Mouse (Mus musculus) embryonic facial prominence, embryonic 14.5 days (tissue): ENCODE data around the gene Skil. TPM values are rescaled to one million over a fixed set of nuclear protein-coding genes. Genes with fewer than 3 reads are reported as not detected.

ENCODE experiments used
- ATAC-seq: fragments of 200-750 bp; cut with Nextera tagmentation; 2 replicates; pipeline ENCODE4 v1.8.0; 2017; ENCODE audit warnings: low read depth, moderate number of reproducible peaks, moderate TSS enrichment
- DNase-seq: peaks from one replicate; pipeline ENCODE4 v3.0.0-alpha.2; 2015; ENCODE audit warnings: low spot score
- H3K27ac ChIP-seq: fragments of 300-500 bp; sonication (generic); replicated peaks from 2 replicates; pipeline ENCODE4 v1.5.1; 2014; ENCODE audit warnings: low read depth, mild to moderate bottlenecking, low read length, moderate library complexity
- H3K27me3 ChIP-seq: fragments of 300-500 bp; sonication (generic); replicated peaks from 2 replicates; pipeline ENCODE4 v1.6.1; 2014; ENCODE audit warnings: low read length; ENCODE audit not compliant: control insufficient read depth, insufficient read depth
- H3K36me3 ChIP-seq: fragments of 300-500 bp; sonication (generic); 2 replicates; pipeline ENCODE4 v1.6.1; 2014; ENCODE audit warnings: low read length, mixed read lengths; ENCODE audit not compliant: control insufficient read depth, insufficient read depth
- H3K4me1 ChIP-seq: fragments of 300-500 bp; sonication (generic); 2 replicates; pipeline ENCODE4 v1.6.1; 2014; ENCODE audit warnings: antibody characterized with exemption, low read length; ENCODE audit not compliant: control insufficient read depth, insufficient read depth
- H3K4me2 ChIP-seq: fragments of 300-500 bp; sonication (generic); 2 replicates; pipeline ENCODE4 v1.6.1; 2014; ENCODE audit warnings: low read depth, mild to moderate bottlenecking, low read length, moderate library complexity, mixed read lengths
- H3K4me3 ChIP-seq: fragments of 300-500 bp; sonication (generic); 2 replicates; pipeline ENCODE4 v1.5.1; 2014; ENCODE audit warnings: low read depth, mild to moderate bottlenecking, low read length
- H3K9ac ChIP-seq: fragments of 300-500 bp; sonication (generic); 2 replicates; pipeline ENCODE4 v1.6.1; 2014; ENCODE audit warnings: low read depth, mild to moderate bottlenecking, low read length, moderate library complexity, mixed read lengths
- H3K9me3 ChIP-seq: fragments of 300-500 bp; sonication (generic); 2 replicates; pipeline ENCODE4 v1.6.1; 2016; ENCODE audit warnings: low read length; ENCODE audit not compliant: control insufficient read depth
- WGBS: fragments of 180-500 bp; shearing (Covaris S2); extraction: QIAGEN DNeasy Blood & Tissue Kit; methylation state at CpG from one replicate; pipeline ENCODE4 v1.1.7; 2014; 5-methylcytosine and 5-hydroxymethylcytosine counted together
- polyA plus RNA-seq: library from polyadenylated mRNA; unstranded; fragments of >200 nt; fragmentation: Nextera tagmentation; extraction: Ambion mirVana; gene quantifications from 2 replicates; pipeline ENCODE4 v1.2.1, GENCODE M21; 2014

The Skil gene
- polyA plus RNA-seq, 1 experiment from 2014 or later = 21.1 TPM

DNA sequence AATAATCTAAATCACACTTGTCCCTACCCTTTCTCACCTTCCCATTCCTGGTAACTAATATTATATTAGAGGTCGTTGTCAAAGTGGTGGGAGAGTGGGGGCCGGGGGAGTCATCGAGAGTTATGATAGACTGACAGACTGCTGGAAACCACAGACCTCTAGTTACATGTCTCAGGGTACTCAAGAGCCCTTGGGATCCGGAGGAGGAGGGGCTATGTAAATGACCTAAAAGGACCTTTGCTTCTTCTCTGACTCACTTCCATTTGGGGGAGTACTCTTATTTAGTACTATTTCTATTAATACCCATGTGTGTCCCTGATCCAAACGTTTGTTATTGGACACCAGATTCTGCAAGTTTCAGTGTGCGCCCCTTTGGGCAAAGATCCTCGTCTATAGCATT is 4.9 kb upstream of the Skil start:
- 60% methylated on average over 7 of the region's 7 CpGs for WGBS
- DNase-seq (no peak), ATAC-seq (no peak)
- Histone ChIP-seq H3K4me2 (no peak overlapping the region), H3K27ac (no peak overlapping the region), H3K9me3 (no peaks in the 10 kb centered on the region), H3K9ac (no peak overlapping the region), H3K27me3 (no peaks in the 10 kb centered on the region), H3K4me3 (no peak overlapping the region), H3K4me1 (no peaks in the 10 kb centered on the region), H3K36me3 (no peaks in the 10 kb centered on the region)

DNA sequence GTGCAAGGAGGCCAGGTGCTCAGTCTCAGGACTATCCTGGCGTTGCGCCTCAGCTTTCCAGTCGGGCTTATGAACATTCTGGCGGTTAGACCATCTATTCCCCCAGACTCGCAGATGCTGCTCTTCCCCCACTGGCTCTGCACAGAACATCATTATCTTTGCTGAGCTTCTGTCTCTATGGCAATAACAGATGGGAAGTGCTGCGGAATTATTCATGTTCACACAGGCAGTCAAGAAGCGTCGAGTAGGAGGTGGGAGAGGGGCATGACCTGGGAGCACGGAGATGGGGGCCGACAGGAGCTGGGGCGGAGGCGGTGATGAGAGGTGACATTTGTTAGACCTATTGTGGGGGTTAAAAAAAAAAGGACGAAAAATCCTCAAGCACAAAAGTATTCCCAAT is 1.7 kb upstream of the Skil start:
- Histone ChIP-seq H3K9me3 (no peaks in the 10 kb centered on the region), H3K4me1 (peaks cover 12% of the 10 kb centered on the region), H3K4me2 (peak overlapping the region; percentile 85), H3K4me3 (peak overlapping the region; percentile 94), H3K27me3 (no peaks in the 10 kb centered on the region), H3K27ac (peak overlapping the region; percentile 99), H3K9ac (peak overlapping the region; percentile 94), H3K36me3 (0 out of 2 replicates have a peak, but pooled peaks cover 4% of the 10 kb centered on the region)
- 3% methylated on average over 13 of the region's 13 CpGs for WGBS
- ATAC-seq = peak; percentile 1; the same call in 1 of the 2 replicates
- peak; percentile 86 for DNase-seq

DNA sequence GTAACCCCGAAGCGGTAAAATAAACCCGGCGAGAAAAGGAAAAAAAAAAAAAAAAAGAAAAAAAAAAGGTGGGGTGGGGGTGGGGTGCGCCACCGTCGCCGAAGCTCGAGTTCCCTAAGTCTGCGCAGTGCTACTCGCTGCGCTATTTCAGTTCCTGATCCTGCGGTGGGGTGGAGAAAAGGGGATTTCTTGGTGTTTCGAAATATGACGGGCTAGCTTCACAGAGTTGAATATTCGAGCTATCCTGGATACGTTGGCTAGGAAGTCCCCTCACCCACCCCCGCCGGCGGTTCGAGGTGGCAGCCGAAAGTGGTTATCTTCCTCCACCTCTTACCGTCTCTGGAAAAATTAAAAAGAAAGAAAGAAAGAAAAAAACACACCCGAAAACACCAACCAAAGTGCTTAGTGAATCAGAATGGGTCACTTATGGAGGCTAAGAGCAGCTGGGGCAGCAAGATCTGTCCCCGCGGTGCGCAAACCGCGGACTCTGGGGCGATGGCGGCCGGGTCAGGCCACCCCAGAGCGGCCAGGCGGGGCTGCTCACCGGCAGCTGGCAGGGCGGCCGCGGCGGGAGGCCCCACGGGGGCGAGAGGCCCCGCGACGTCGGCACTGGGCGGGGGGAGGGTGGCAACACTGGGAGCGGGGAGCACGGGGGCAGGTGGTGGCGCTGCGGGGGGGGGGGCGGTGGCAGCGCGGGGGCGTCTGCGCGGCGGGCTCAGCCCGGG is 1.1 kb upstream of the Skil start:
- Histone ChIP-seq H3K4me2 (peak overlapping the region; percentile 85), H3K27me3 (no peaks in the 10 kb centered on the region), H3K4me1 (peaks cover 16% of the 10 kb centered on the region), H3K4me3 (peak overlapping the region; percentile 94), H3K9ac (peak overlapping the region; percentile 94), H3K27ac (peak overlapping the region; percentile 99), H3K36me3 (0 out of 2 replicates have a peak, but pooled peaks cover 4% of the 10 kb centered on the region), H3K9me3 (no peaks in the 10 kb centered on the region)
- DNase-seq (peak; percentile 91), ATAC-seq (peak; percentile 61)
- WGBS = under 1% methylated on average over 40 of the region's 58 CpGs

DNA sequence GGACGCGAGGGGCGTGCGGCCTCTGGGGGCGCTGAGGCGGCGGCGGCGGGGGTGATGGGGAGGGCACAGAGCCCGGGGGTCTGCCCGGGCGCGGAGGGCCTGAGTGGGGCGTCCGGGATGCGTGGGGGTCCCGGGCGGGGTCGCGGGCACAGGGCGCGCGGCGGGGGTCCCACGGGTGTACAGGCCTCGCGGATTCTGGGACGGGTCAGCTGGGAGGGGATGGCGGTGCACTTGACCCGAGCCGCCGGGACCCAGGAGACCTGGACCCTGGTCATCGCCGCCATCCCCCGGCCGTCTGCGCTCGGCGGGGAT is 277 bp downstream of the Skil start:
- no peaks in the 10 kb centered on the region for H3K27me3 ChIP-seq
- peak overlapping the region; percentile 94 for H3K9ac ChIP-seq
- no CpG with 5 or more reads among the region's 39 CpGs for WGBS
- 0 out of 2 replicates have a peak, but pooled peaks cover 4% of the 10 kb centered on the region for H3K36me3 ChIP-seq
- peaks cover 25% of the 10 kb centered on the region for H3K4me1 ChIP-seq
- H3K4me2 ChIP-seq = peak overlapping the region; percentile 85
- H3K27ac ChIP-seq = peak overlapping the region; percentile 99
- ATAC-seq (peak; percentile 3; the same call in 1 of the 2 replicates), DNase-seq (no peak)
- H3K4me3 ChIP-seq = peak overlapping the region; percentile 94
- no peaks in the 10 kb centered on the region for H3K9me3 ChIP-seq

DNA sequence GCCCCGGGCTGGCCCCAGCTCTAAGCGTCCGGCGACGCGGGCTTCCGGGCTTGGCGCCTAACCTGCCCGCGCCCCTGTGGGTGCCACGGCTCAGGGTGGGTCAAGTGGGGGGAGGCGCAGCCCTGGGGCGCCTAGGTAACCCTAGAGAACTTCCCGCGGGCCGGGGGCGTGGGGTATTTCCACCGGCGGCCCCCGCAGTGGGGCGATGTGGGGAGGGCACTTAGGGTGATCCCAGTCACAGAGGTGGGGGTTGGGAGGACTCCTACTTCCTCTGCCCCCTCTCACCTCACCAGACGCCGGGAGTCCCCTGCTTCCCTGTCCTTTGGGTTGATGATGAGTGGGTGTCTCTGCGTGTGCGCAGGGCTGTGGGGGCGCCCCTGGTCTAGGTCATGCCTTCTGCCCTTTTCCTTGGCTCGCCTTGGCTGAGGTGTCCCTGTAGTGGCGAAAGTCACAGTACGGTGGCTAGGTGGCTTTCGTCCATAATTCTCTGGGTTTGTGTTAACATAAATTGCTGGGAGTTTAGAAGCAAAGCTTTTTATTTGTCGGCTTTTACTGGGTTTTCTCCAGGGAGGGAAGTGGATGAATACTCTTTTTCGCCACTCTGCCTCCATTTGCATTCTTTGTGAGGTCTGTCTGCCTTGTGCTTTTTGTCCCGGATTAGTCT is 765 bp downstream of the Skil start:
- H3K27ac ChIP-seq = peak overlapping the region; percentile 99
- 0 out of 2 replicates have a peak, but pooled peaks cover 4% of the 10 kb centered on the region for H3K36me3 ChIP-seq
- ATAC-seq (no peak; the same call in 1 of the 2 replicates), DNase-seq (peak; percentile 41)
- H3K9ac ChIP-seq = peak overlapping the region; percentile 94
- WGBS = 0% methylated on average over 12 of the region's 33 CpGs
- H3K4me3 ChIP-seq = peak overlapping the region; percentile 94
- H3K4me2 ChIP-seq = peak overlapping the region; percentile 85
- H3K4me1 ChIP-seq = peaks cover 26% of the 10 kb centered on the region
- H3K9me3 ChIP-seq = no peaks in the 10 kb centered on the region
- H3K27me3 ChIP-seq = no peaks in the 10 kb centered on the region

DNA sequence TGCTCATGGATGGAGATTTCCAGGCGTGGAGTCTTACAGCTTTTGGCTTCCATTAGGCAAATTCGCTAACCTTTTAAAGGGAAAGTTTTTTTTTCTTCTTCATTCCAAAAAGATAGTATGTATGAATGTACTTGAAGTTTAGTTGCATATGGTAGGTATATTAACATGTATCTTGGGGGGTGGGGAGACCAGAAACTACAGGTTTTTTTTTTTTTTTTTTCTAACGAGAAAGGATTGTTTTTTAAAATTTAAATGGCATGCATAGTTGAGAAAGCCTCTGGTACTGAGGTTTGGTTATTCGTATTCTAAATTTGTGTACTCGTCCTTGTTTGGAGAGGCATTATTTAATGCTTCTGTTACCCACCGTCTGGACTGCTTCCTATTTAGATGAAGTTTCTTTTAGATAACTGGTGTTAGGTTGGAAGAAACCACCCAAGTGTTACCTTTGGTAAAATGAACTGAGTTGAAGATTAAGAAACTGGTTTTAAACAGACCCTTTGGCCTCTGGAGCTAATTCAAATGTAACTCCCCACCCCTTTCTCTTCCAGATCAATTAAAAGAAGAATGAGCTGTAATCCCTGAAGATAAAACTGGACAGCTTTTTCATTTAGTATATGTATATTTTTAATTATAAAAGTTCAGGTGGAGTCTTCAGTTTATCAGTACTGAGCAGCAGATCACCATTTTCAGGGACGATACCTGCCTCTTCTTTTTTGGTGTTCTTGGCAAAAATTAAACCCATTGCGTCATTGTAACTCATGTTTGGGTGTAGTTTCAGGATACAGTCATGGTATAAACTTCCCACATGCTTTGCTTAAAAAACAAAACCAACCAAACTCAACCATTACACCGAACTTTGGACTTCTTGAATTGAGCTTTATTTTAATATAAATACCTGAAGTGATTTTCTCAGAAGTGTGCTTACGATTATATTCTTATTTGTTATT is 1.6 kb downstream of the Skil start:
- Histone ChIP-seq H3K36me3 (0 out of 2 replicates have a peak, but pooled peaks cover 4% of the 10 kb centered on the region), H3K27me3 (no peaks in the 10 kb centered on the region), H3K9ac (peak overlapping the region; percentile 94), H3K4me1 (peaks cover 26% of the 10 kb centered on the region), H3K9me3 (no peaks in the 10 kb centered on the region), H3K4me2 (peak overlapping the region; percentile 85), H3K27ac (peak overlapping the region; percentile 99), H3K4me3 (peak overlapping the region; percentile 94)
- no peak for DNase-seq
- WGBS = 40% methylated on average over 10 of the region's 10 CpGs
- no peak for ATAC-seq

DNA sequence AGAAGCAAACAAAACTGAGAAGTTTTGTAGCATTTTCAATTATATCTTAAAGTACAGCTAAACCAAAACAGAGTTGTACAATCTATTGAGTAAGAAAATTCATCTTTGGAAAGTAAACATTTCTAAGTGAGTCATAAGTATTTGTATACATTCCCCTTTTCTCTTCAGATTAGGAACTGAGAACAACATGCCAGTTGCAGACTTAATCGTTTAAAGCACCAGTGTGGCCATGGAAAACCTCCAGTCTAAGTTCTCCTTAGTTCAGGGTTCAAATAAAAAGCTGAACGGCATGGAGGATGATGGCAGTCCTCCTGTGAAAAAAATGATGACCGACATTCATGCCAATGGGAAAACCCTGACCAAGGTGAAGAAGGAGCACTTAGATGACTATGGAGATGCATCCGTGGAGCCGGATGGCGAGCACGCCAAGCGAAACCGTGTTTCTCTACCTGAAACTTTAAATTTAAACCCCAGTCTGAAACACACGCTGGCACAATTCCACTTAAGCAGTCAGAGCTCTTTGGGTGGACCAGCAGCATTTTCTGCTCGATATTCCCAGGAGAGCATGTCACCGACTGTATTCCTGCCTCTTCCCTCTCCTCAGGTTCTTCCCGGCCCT is 2.4 kb downstream of the Skil start:
- Histone ChIP-seq H3K27ac (no peak overlapping the region), H3K4me1 (peaks cover 26% of the 10 kb centered on the region), H3K4me2 (peak overlapping the region; percentile 13), H3K36me3 (0 out of 2 replicates have a peak, but pooled peaks cover 4% of the 10 kb centered on the region), H3K9me3 (no peaks in the 10 kb centered on the region), H3K27me3 (no peaks in the 10 kb centered on the region), H3K4me3 (no peak overlapping the region; the same call in 1 of the 2 replicates), H3K9ac (no peak overlapping the region)
- WGBS = 85% methylated on average over 13 of the region's 13 CpGs
- DNase-seq (no peak), ATAC-seq (no peak)

DNA sequence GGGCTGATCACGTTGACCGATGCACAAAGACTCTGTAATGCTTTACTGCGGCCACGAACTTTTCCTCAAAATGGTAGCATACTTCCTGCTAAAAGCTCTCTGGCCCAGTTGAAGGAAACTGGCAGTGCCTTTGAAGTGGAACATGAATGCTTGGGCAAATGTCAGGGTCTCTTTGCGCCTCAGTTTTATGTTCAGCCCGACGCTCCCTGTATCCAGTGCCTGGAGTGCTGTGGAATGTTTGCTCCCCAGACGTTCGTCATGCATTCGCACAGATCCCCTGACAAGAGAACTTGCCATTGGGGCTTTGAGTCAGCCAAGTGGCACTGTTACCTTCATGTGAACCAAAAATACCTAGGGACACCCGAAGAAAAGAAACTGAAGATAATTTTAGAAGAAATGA is 3.1 kb downstream of the Skil start:
- Histone ChIP-seq H3K27me3 (no peaks in the 10 kb centered on the region), H3K9me3 (no peaks in the 10 kb centered on the region), H3K9ac (no peak overlapping the region), H3K36me3 (0 out of 2 replicates have a peak, but pooled peaks cover 4% of the 10 kb centered on the region), H3K4me1 (peaks cover 26% of the 10 kb centered on the region), H3K4me3 (peak overlapping the region; percentile 7; the same call in 1 of the 2 replicates), H3K27ac (no peak overlapping the region), H3K4me2 (peak overlapping the region; percentile 13)
- ATAC-seq = no peak
- no peak for DNase-seq
- 69% methylated on average over 11 of the region's 11 CpGs for WGBS
